Mouse (Mus musculus) mouse embryonic stem cell (cell line): Measurements from ENCODE around the gene Cox14.
"Not testable (repeated sequence)": the region's sequence is repeated elsewhere in the genome, so short reads cannot be mapped to it uniquely, and the experiment has no call there.

ENCODE experiments used
- in situ Hi-C, 2 experiments: fragments of 300-500 bp; cut with MboI; formaldehyde crosslinking; loops; 1 replicate in 1 of 2; 3 replicates in 1 of 2; pipeline ENCODE4 v1.14.3; 2019 to 2020; ENCODE audit warnings: low sequenced_read_pairs in 2 of 2, low pct_unique_long_range_greater_than_20kb in 1 of 2, mixed read lengths in 1 of 2; ENCODE audit not compliant: unreplicated experiment in 1 of 2

Cox14 gene

DNA sequence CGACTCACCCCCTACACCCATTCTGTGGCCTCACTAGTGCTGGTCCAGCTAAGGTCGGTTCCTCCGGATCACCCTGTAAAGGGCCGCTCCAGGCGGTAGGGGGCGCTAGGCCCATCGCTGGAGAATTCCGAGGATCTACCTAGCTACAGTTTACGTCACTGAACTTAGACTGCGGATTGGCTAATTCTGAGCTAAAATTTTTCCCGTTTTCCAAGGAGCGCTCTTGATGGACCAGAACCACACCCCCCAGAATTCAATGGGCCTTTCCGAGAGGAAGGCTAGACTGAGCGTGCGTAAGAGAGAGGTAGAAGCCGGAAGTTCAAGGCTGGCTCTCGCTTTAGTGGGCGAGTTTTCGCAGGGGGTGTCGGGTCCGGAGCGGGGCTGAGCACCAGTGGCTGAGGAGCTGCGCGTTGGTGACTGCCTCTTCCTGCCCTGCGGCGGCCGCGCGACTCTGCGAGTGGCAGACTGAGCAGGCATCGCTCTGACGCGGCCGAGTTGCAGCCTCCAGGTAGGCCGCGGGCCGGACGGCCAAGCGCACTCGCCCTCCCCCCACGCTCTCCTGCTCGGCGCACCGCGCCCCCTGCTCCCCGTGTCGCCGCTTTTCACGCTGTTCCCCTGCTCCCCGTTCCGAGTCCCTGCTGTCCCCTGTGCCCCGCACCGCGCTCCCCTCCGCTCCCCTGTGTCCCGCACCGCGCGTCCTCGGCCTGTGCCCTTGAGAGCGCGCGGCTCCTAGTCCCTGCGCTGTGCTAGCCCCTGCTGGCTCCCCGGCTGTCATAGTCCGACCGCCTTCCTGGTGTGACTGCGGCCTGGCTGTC lies at the start of gene Cox14:
Cox14 (plus strand) TSS at position 278 of the 815 bp plus-strand sequence.
- in situ Hi-C loops: loop anchor here in 1 of 2 experiments (5.0 kb wide), 1 partner anchor 182 kb away; no protein-coding TSS in a partner anchor

DNA sequence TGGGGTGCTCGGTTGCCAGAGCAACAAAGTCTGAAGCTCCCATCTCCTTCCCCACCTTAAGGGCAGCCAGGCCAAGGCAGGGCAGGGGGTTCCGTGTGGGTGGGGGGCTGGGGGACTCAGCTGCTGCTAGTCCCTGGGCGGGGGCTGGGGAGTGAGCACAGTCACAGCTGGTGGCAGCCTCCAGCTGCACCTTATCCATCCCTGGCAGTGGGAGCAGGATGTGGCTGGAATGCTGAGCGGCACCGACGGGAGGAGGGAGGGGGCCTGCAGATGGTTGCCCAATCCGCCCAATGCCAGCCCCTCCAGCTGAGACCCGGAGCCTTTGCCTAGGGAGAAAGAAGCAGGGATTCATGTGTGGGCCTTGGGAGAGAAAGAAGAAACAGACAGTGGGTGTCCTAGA lies 48.3 kb upstream of the Cox14 start:
- in situ Hi-C loops: no loop called here

DNA sequence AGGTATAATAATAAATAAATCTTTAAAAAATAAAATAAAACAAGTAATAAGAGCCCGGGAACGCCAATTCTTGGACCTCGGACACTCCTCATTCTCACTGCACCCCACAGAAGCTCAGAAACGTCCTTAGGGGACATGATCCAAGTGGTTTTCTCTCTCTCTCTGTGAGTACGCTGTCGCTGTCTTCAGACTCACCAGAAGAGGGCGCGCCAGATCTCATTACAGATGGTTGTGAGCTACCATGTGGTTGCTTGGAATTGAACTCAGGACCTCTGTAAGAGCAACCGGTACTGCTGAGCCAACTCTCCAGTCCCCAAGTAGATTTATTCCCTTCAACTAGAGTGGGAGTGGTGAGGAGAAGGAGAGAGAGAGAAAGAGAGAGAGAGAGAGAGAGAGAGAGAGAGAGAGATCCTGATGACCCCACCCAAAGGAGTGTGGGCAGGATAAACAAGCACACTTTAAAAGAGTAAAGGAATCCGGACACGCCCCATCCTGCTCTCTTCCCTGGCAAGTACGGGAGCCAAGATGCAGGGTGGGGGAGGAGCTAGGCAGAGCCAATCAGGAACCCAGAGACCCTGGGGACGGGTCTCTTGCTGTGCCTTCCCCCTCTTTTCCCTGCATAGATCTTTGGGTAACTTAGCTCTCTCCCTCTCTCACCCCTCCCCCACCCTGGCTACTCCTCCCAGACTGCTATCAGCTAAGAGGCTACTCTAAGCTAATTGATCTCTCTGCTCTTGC lies 47.2 kb upstream of the Cox14 start:
- in situ Hi-C loops: no loop called here

GRCm38 (mm10) chr15:99679008-99679407 lies 46.4 kb upstream of the Cox14 start:
- in situ Hi-C loops: no loop called here

DNA sequence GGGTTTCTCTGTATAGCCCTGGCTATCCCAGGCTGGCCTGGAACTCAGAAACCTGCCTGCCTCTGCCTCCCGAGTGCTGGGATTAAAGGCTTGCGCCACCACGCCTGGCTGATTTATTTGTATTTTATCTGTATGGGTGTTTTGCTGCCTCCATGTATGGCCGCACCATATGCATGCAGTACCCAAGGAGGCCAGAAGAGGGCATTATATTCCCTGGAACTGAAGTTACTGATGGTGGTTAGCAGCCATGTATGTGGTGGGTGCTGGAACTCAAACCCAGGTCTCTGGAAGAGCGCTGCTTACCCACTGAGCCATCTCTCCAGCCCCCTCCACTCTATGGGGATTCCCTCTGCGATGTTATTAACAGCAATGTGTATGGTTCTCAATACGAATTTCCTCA lies 42.5 kb upstream of the Cox14 start:
- in situ Hi-C loops: no loop called here

- in situ Hi-C loops: no loop called here
These were observed 41.3 kb upstream of the Cox14 start for GRCm38 (mm10) chr15:99684156-99684555.

- in situ Hi-C loops: no loop called here
These were observed 36.7 kb upstream of the Cox14 start for GRCm38 (mm10) chr15:99688712-99689111.

DNA sequence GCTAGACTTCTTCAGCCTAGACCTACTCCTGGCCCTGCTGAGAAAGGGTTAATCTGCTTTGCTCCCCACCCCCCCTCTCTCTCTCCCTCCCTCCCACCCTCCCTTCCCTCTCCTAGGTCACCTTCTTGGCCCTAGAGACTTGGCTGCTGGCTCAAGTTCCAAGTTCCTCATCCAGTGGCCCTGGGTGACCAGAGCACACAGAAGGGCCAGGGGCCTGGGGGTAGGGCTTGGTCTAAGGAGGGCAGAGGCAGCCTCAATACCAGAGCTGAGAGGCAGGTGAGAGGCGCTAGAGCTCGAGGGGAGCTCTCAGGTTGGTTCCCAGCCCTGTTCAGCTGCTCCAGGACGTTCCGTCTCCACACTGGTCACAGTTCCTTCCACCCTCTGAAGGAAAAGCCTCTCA lies 34.5 kb upstream of the Cox14 start:
- in situ Hi-C loops: no loop called here

GRCm38 (mm10) chr15:99691976-99692375 lies 33.4 kb upstream of the Cox14 start:
- in situ Hi-C loops: no loop called here

DNA sequence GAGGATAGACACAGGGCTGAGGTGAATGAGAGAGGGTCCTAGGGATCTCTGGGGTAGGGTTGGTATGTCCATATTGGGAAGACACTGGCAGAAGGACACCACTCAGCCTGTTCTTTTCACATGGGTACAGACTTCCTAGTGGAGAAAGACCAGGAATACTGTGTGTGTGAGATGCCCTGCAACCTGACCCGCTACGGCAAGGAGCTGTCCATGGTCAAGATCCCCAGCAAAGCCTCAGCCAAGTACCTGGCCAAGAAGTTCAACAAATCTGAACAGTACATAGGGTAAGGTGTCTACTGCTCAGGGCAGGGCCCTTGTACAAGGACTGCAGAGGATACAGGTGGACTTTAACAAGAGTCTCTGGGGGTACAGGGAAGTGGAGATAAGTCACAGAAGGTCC lies 28.1 kb upstream of the Cox14 start:
- in situ Hi-C loops: no loop called here

- in situ Hi-C loops: no loop called here
These were observed 26.8 kb upstream of the Cox14 start for GRCm38 (mm10) chr15:99698533-99699085.

DNA sequence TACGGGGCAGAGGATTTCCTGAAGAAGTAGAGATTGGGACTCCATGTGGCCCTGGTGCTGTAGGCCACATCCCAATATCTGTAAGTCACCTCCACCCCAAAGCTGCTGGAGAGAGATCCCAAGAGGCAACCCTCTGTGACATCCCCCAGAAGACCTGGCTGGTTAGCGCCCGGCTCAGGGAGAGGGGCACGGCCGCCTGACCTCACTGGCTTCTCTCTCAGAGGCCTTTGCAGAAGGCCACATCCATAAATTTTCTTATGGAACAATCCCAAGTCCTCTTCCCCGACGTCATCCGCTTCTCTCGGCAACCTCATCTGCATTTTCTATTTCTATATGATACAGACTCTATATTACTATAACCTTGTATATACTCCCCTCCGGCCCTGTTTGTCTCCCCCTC lies 25.7 kb upstream of the Cox14 start:
- in situ Hi-C loops: no loop called here

DNA sequence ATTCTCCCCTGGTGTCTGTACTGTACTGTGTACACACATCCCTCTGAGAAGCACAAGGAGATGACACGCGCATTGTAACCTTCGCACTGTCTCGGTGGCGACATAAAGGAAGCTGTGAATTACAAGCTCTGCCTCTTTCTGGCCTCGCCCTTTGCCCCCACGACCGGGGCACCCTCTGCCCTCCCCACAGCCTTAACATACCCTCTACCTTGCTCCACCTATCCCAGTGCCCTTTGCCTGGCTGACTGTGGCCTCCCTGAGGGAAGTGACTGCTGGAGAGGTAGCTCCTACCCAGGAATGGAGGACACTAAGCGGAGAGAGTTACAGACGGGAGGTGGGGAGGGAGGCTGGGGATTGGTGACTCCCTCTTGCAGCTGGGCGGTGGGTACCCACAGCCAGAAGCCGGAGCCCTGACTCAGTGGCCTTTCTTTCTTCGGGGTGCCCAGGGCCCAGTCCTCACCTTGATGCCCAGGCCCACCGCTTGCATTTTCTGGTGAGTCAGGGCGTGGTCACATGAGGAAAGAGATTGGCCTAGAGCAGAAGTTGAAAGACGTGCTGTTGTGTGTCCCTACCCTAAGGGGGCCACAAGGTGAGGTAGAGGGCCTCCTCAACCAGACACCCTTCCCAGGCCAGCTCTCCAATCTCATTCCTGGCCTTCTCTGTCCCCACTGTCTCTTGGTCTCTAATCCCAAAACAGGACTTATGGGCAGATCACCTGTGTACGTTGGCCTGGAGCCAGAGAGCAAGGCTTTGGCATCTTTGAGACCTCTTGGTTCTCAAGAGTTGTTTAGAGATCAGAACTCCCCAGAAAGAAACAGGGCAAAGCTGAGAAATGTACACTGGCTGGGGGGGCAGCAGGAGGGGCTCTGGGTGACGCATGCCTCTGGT lies 25.0 kb upstream of the Cox14 start:
- in situ Hi-C loops: no loop called here

GRCm38 (mm10) chr15:99701640-99701998 lies 23.8 kb upstream of the Cox14 start:
- in situ Hi-C loops: not testable (repeated sequence)

GRCm38 (mm10) chr15:99701999-99702900 lies 23.2 kb upstream of the Cox14 start, which contains the start of gene Smarcd1:
Gene Smarcd1 (plus strand): TSS chr15:99702129.
- in situ Hi-C loops: no loop called here

DNA sequence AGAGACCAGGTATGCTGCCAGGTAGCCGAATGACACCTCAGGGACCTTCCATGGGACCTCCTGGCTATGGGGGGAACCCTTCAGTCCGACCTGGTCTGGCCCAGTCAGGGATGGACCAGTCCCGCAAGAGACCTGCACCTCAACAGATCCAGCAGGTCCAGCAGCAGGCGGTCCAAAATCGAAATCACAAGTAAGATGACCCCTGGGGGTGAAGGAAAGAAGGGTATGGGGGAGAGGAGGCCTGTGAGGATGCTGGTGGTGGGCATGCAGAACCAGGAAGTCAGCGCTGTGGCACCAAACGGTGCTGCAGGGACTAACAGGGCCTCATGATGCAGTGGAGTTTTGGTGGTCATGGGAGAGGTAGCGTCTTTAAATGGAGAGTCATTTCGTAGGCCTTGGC lies 22.3 kb upstream of the Cox14 start:
- in situ Hi-C loops: no loop called here

DNA sequence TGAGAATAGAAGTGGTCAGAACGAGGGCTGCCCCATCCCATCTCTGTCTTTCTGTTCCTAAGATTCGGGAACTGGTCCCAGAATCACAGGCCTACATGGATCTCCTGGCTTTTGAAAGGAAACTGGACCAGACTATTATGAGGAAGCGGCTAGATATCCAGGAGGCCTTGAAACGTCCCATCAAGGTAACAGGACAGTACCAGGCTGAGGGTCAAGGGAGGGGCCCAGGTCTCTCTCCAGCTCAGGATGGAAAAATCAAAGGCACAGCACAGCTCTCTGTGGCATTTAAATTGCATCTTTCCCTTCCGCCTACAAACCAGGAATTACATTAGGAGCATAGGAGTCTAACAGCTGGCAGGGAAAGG lies 21.8 kb upstream of the Cox14 start:
- in situ Hi-C loops: no loop called here
